Mouse (Mus musculus): ENCODE results near the gene Zbtb38. TPM values are rescaled to one million over a fixed set of nuclear protein-coding genes. Genes with fewer than 3 reads are reported as not detected.
A peak's percentile ranks its signal among the peaks of the same experiment; 100 is the strongest.

Gene Zbtb38
- 16.8 and 18.7 TPM in 2 replicates for polyA plus RNA-seq (2012; ENCODE audit: insufficient read depth, insufficient read length, missing spikeins)

DNA sequence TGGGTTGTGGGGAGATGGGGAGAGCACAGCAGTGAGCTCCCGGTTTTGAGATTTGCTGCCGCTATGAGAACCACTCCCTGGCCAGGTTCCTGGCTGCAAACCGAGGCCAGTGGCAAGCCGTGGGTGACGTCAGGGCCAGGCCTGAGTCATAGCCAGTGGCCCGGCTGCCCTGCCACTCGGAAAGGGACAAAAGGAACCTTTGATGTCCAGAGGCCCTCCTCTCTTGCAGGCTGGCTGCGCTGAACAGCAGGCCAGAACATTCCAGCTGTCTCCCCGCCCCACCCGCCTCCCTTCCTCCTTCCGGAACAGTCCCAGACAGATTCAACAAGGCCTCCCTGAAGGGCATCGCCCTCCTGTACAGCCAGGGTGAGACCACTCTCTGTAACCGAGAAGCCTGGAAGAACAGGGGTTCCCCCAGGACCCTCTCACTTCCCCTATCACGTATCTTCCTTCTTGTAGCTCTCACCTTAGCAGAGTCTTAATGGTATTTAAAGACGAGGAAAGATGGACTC is at the start of gene Zbtb38:
Zbtb38 (minus strand) TSS at position 229 of the 512 bp plus-strand sequence.
- Histone ChIP-seq H3K4me3 (ENCODE audit: insufficient read depth, low read depth, low read length) (peak within 1 kb of the TSS; percentile 32), H3K27ac (replicated peaks; ENCODE audit: low read depth, low read length) (peak within 1 kb of the TSS; percentile 91), H3K4me1 (ENCODE audit: control insufficient read depth, insufficient read depth, insufficient read length, low read length) (peaks cover 9% of the 10 kb centered on the region)

- Histone ChIP-seq H3K27ac (replicated peaks; ENCODE audit: low read depth, low read length) (no peak overlapping the region), H3K4me3 (ENCODE audit: insufficient read depth, low read depth, low read length) (no peak overlapping the region), H3K4me1 (ENCODE audit: control insufficient read depth, insufficient read depth, insufficient read length, low read length) (no peaks in the 10 kb centered on the region)
These were observed 47.6 kb upstream of the Zbtb38 start for GRCm38 (mm10) chr9:96800131-96800825.

DNA sequence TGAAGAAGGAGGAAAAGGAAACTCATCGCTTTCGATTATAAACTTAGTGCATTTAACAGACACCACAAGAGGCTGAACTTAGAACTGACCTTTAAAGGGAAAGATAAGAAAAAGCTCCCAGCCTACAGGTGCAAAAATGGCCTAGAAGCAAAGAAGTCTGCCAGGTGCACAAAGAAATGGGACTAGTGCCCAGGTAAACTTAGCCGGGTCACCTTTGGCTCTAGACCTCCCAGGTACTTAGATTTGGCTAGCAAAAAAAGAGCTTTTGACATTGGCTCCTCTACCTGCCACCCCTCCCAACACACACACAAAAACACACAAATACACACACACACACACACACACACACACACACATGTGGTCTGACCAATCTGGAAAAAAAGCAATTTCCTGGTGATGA is 44.7 kb upstream of the Zbtb38 start:
- Histone ChIP-seq H3K4me1 (ENCODE audit: control insufficient read depth, insufficient read depth, insufficient read length, low read length) (no peaks in the 10 kb centered on the region), H3K27ac (replicated peaks; ENCODE audit: low read depth, low read length) (no peak overlapping the region), H3K4me3 (ENCODE audit: insufficient read depth, low read depth, low read length) (no peak overlapping the region)

DNA sequence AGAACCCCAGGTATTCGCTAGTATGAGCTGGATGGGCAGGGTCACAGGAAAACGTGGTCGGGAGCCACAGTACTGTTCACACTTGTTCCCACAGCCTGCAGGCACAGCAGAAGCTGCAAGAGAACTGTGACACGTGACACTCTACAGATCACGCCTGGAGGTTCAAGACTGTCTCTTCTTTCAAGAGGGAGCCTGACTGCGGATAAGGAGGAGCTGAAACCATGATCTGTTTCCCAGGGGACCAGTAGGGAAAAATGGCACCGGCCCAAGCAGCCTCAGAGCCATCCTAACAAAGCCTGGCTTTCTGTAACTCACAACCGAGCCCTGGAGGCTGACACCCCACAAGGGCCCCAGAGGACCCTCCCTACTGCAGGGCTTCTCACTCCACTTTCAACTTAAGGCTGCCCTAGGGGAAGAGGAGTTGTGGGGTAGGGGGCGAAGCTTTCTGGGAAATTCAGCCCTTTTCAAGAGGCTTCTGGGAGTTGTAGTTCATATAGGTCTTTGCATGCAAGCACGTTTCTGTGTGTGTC is 42.8 kb upstream of the Zbtb38 start:
- Histone ChIP-seq H3K27ac (replicated peaks; ENCODE audit: low read depth, low read length) (no peak overlapping the region), H3K4me3 (ENCODE audit: insufficient read depth, low read depth, low read length) (peak overlapping the region; percentile 50), H3K4me1 (ENCODE audit: control insufficient read depth, insufficient read depth, insufficient read length, low read length) (no peaks in the 10 kb centered on the region)

- H3K4me1 ChIP-seq (ENCODE audit: control insufficient read depth, insufficient read depth, insufficient read length, low read length) = no peaks in the 10 kb centered on the region
- H3K27ac ChIP-seq (replicated peaks; ENCODE audit: low read depth, low read length) = no peak overlapping the region
- no peak overlapping the region for H3K4me3 ChIP-seq (ENCODE audit: insufficient read depth, low read depth, low read length)
These were observed 42.0 kb upstream of the Zbtb38 start for GRCm38 (mm10) chr9:96794601-96795000.

DNA sequence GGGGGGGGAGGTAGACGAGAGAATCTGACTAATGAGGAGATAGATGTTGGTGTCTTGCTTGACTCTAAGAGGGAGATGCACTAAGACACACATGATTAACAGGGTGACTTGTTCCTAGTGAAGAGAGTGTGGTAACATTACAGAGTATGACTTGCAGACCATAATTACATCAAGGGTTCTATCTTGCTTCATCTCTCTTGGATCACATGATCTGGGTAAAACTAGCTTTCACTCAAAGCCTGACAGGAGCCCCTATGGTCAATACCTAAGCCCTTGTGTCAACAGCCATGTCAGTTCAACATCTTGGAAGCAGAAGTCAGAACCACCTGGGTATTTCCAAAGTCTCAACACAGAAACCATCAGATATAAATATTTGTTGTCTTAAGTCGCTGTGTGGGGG is 39.9 kb upstream of the Zbtb38 start:
- H3K4me1 ChIP-seq (ENCODE audit: control insufficient read depth, insufficient read depth, insufficient read length, low read length) = no peaks in the 10 kb centered on the region
- no peak overlapping the region for H3K27ac ChIP-seq (replicated peaks; ENCODE audit: low read depth, low read length)
- no peak overlapping the region for H3K4me3 ChIP-seq (ENCODE audit: insufficient read depth, low read depth, low read length)

GRCm38 (mm10) chr9:96790389-96791007 is 37.9 kb upstream of the Zbtb38 start:
- no peaks in the 10 kb centered on the region for H3K4me1 ChIP-seq (ENCODE audit: control insufficient read depth, insufficient read depth, insufficient read length, low read length)
- no peak overlapping the region for H3K4me3 ChIP-seq (ENCODE audit: insufficient read depth, low read depth, low read length)
- H3K27ac ChIP-seq (replicated peaks; ENCODE audit: low read depth, low read length) = no peak overlapping the region

DNA sequence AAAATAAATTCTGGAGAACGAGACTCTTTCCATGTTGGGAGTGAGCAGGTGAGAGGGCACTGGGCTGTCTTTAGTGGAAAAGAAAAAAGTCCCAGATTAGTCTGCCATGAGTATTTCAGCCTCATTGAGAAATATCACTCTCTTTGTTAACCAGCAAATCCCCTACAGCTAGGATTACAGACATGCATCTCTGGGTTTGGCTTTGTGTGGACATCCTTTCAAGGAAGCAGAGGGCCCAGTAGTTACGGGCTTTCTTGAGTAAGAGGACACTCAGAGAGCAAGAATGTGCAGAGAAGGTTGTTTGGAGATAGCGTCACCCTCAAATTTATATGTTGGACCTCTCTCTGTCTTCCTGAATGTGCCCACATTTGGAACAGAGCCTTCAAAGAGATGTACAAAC is 37.3 kb upstream of the Zbtb38 start:
- Histone ChIP-seq H3K27ac (replicated peaks; ENCODE audit: low read depth, low read length) (no peak overlapping the region), H3K4me3 (ENCODE audit: insufficient read depth, low read depth, low read length) (no peak overlapping the region), H3K4me1 (ENCODE audit: control insufficient read depth, insufficient read depth, insufficient read length, low read length) (no peaks in the 10 kb centered on the region)

DNA sequence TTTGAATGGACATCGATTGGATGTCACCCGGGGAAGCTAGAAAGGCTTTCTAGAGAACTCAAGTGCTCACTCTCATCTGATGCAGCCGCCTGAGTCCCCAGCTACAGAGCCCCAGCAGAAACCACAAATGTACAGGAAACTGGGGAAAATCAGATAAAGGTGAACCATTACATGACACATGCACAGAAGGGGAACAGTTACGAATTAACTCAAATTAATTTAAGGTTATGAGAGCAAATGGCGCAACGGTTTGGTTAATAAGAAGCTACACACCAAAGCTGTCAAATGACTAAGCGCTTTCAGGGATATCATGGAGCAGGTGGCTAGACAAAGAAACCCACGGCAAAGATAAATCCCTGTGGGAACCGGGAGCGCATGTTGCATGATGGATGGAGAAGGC is 35.2 kb upstream of the Zbtb38 start:
- Histone ChIP-seq H3K27ac (replicated peaks; ENCODE audit: low read depth, low read length) (no peak overlapping the region), H3K4me1 (ENCODE audit: control insufficient read depth, insufficient read depth, insufficient read length, low read length) (no peaks in the 10 kb centered on the region), H3K4me3 (ENCODE audit: insufficient read depth, low read depth, low read length) (no peak overlapping the region)

DNA sequence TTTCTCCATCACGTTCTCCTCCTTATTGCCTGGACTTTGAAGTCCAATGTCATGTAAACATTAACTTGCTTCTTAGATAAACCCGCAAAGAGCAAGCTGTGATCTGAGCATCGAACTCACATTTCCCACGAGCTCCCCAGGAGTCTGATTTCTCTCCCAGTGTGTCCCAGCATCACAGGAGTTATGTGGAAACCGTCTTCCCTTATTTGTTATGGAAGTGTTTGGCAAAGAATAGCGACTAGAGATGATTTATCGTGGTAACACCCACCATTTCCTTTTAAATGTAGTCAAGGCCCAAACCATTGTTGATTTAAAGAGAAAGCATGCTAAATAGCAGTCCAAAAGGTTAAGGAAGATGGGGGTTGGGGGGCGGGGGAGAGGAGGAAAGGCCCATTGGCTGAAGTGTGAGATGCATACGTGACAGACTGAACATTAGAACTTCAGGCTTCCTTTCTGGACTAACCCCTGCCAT is 33.3 kb upstream of the Zbtb38 start:
- no peak overlapping the region for H3K4me3 ChIP-seq (ENCODE audit: insufficient read depth, low read depth, low read length)
- no peak overlapping the region for H3K27ac ChIP-seq (replicated peaks; ENCODE audit: low read depth, low read length)
- no peaks in the 10 kb centered on the region for H3K4me1 ChIP-seq (ENCODE audit: control insufficient read depth, insufficient read depth, insufficient read length, low read length)

DNA sequence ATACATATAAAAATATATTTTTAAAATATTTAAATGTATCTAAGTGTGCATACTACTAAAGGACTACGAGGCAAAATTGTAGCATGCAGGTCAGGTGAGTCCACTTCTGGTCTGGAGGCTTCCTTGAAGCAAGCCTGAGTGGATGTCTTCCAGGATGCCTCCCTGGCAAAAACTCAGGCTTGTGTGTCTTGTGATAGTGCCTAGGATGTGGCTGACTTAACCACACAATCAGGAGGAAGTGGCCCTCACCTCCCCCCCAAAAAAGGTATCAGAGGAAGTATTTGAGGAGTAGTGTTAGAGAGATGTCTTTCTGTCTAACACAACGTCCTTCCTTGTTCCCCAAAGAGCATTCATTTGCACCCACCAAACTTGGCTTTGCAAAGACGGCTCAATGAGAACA is 32.6 kb upstream of the Zbtb38 start:
- no peak overlapping the region for H3K4me3 ChIP-seq (ENCODE audit: insufficient read depth, low read depth, low read length)
- no peaks in the 10 kb centered on the region for H3K4me1 ChIP-seq (ENCODE audit: control insufficient read depth, insufficient read depth, insufficient read length, low read length)
- H3K27ac ChIP-seq (replicated peaks; ENCODE audit: low read depth, low read length) = no peak overlapping the region

DNA sequence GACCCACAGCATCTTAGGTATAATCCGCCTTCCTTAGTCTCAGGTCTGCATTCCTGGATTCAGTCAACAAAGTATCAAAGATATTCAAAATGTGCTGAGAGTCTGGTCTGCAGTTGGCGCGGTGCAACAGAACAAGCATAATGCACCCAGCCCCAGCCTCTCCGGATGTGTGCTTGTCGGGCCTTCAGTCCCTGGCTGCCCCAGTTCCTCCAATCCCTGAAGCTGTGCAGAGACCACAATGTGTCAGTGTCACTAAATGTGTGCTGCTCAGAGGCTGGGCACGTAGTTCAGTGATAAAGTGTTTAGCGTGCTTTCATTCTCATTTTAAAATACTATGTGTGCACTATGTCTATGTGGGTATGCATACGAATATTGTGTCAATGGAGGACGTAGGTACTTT is 31.0 kb upstream of the Zbtb38 start:
- no peaks in the 10 kb centered on the region for H3K4me1 ChIP-seq (ENCODE audit: control insufficient read depth, insufficient read depth, insufficient read length, low read length)
- no peak overlapping the region for H3K27ac ChIP-seq (replicated peaks; ENCODE audit: low read depth, low read length)
- no peak overlapping the region for H3K4me3 ChIP-seq (ENCODE audit: insufficient read depth, low read depth, low read length)

DNA sequence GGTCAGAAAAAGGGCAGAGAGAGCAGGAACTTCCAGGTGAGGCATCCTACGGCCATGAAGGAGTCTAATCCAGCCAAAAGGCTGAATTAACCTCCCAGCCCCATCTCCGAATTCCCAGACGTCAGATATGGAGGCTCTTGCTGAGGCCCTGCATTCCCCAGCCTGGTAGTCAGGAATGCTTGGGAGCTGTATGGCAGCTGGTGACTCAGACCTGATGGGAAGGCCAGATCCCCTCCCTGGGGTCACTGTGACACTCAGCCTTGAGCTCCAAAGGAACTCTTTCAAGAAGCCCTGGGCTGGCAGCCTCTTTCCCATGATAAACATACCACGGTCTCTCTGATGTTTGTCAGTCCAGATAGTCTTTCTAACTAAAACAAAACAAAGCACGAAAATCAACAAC is 30.6 kb upstream of the Zbtb38 start:
- no peak overlapping the region for H3K27ac ChIP-seq (replicated peaks; ENCODE audit: low read depth, low read length)
- H3K4me3 ChIP-seq (ENCODE audit: insufficient read depth, low read depth, low read length) = no peak overlapping the region
- no peaks in the 10 kb centered on the region for H3K4me1 ChIP-seq (ENCODE audit: control insufficient read depth, insufficient read depth, insufficient read length, low read length)

- no peak overlapping the region for H3K27ac ChIP-seq (replicated peaks; ENCODE audit: low read depth, low read length)
- no peak overlapping the region for H3K4me3 ChIP-seq (ENCODE audit: insufficient read depth, low read depth, low read length)
- H3K4me1 ChIP-seq (ENCODE audit: control insufficient read depth, insufficient read depth, insufficient read length, low read length) = no peaks in the 10 kb centered on the region
These were observed 29.4 kb upstream of the Zbtb38 start for GRCm38 (mm10) chr9:96782062-96782461.

DNA sequence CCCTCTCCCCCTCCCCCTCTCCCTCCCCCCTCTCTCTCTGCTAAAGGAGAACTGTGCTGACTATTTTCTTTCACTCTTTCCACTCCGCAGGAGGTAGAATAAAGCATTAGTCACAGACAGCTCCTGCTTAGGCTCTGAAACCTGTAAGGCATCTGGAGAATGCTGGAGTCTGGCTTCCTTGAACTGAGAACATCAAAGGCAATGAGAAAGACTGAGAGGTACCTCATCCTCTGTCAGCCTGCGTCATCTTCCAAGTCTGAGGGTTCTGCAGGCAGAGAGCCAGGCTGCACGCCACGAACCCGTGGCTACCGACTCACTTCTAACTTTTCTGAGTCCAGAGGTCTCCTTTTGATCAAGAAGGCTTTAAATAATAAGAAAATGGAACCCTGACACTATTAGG is 20.5 kb upstream of the Zbtb38 start:
- no peak overlapping the region for H3K4me3 ChIP-seq (ENCODE audit: insufficient read depth, low read depth, low read length)
- H3K4me1 ChIP-seq (ENCODE audit: control insufficient read depth, insufficient read depth, insufficient read length, low read length) = no peaks in the 10 kb centered on the region
- H3K27ac ChIP-seq (replicated peaks; ENCODE audit: low read depth, low read length) = no peak overlapping the region

DNA sequence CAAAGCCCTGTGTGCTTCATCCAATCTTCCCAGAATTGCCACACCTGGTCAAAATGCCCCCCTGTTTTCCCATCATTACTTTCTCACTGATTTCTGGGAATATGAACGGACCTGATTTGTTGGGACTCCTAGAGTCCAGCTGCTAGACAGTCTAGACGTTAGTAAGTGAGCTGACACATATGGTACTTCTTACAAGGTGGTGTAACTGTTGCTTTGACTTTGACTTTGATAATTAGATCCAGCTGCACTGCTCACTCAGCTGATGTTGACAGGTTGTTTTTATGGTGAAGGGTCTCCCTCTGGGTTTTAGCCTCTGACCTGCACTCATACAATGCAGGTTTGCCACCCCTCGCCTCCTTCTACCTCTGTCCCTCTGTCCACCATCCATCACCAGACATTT is 17.8 kb upstream of the Zbtb38 start:
- Histone ChIP-seq H3K27ac (replicated peaks; ENCODE audit: low read depth, low read length) (no peak overlapping the region), H3K4me3 (ENCODE audit: insufficient read depth, low read depth, low read length) (no peak overlapping the region), H3K4me1 (ENCODE audit: control insufficient read depth, insufficient read depth, insufficient read length, low read length) (no peaks in the 10 kb centered on the region)
